Mouse (Mus musculus): ENCODE data around the gene Actr6. TPM values are rescaled to one million over a fixed set of nuclear protein-coding genes. Genes with fewer than 3 reads are reported as not detected.

Actr6 gene
- total and polyA plus RNA-seq, 3 experiments, result 14.4 to 414 (median 15.3) TPM

- TF ChIP-seq JUND (IDR thresholded peaks at IDR 0.05; ENCODE audit: low read depth, low read length) (no peak), POLR2AphosphoS5 (IDR thresholded peaks at IDR 0.05; ENCODE audit: borderline replicate concordance, low read depth, low read length) (no peak), TBP (IDR thresholded peaks at IDR 0.05; ENCODE audit: low read depth, low read length) (peak; percentile 44; the same call in 1 of the 2 replicates), RCOR1 (IDR thresholded peaks at IDR 0.05; ENCODE audit: low read depth, low read length) (no peak)
These were observed 13.0 kb upstream of the Actr6 start, which contains the start of gene Uhrf1bp1l (continued) for GRCm38 (mm10) chr10:89744871-89745665.

GRCm38 (mm10) chr10:89744341-89744740 lies 12.2 kb upstream of the Actr6 start:
- peaks cover 21% of the 10 kb centered on the region for H3K79me2 ChIP-seq (ENCODE audit: control insufficient read depth, insufficient read depth, low read length, poor library complexity)
- DNase-seq (ENCODE audit: low read depth, low spot score), result no peak
- peaks cover 0 to 29% of the 10 kb centered on the region in 2 experiments; a peak in 2 of 4 replicates for H3K36me3 ChIP-seq (ENCODE audit: control insufficient read depth in 1 of 2, insufficient read depth in 2 of 2, low read length in 2 of 2)
- H3K27ac ChIP-seq (ENCODE audit: control insufficient read depth, low read depth, low read length), result peak overlapping the region; percentile 4; the same call in 1 of the 2 replicates
- H3K4me1 ChIP-seq (ENCODE audit: control insufficient read depth in 1 of 2, insufficient read depth in 2 of 2, low read length in 2 of 2), result peaks cover 8 to 46% of the 10 kb centered on the region in 2 experiments
- no peaks in the 10 kb centered on the region for H3K9me3 ChIP-seq (replicated peaks; ENCODE audit: insufficient read depth, low read length)
- no peaks in the 10 kb centered on the region for H3K27me3 ChIP-seq (ENCODE audit: control insufficient read depth in 1 of 2, insufficient read depth in 2 of 2, low read length in 2 of 2)
- H3K9ac ChIP-seq (ENCODE audit: control insufficient read depth, low read depth, low read length, poor library complexity, severe bottlenecking), result peak overlapping the region; percentile 51
- TF ChIP-seq RCOR1 (IDR thresholded peaks at IDR 0.05; ENCODE audit: low read depth, low read length) (no peak), MEF2A (IDR thresholded peaks at IDR 0.05; ENCODE audit: extremely low read depth, insufficient replicate concordance, low read depth, low read length, poor library complexity, severe bottlenecking) (no peak), NELFE (IDR thresholded peaks at IDR 0.05; ENCODE audit: low read depth, low read length) (no peak), UBTF (IDR thresholded peaks at IDR 0.05; ENCODE audit: borderline replicate concordance, insufficient read depth, low read depth, low read length) (no peak), POLR2AphosphoS5 (IDR thresholded peaks at IDR 0.05; ENCODE audit: borderline replicate concordance, low read depth, low read length) (no peak), TAL1 (IDR thresholded peaks at IDR 0.05; ENCODE audit: low read length) (no peak), POLR2A (IDR thresholded peaks at IDR 0.05; ENCODE audit: control insufficient read depth in 1 of 2, insufficient read depth in 1 of 2, low read depth in 1 of 2, low read length in 2 of 2, poor library complexity in 1 of 2) (no peak), ZKSCAN1 (IDR thresholded peaks at IDR 0.05; ENCODE audit: low read depth, low read length) (no peak), MAX (IDR thresholded peaks at IDR 0.05; ENCODE audit: low read length) (no peak), TCF12 (IDR thresholded peaks at IDR 0.05; ENCODE audit: low read depth, low read length) (no peak), EP300 (IDR thresholded peaks at IDR 0.05; ENCODE audit: low read depth in 1 of 2, low read length in 2 of 2) (no peak), ZMIZ1 (IDR thresholded peaks at IDR 0.05; ENCODE audit: low read depth, low read length) (no peak), MYB (IDR thresholded peaks at IDR 0.05; ENCODE audit: low read depth, low read length) (no peak), SIN3A (IDR thresholded peaks at IDR 0.05; ENCODE audit: low read length) (no peak), ELF1 (IDR thresholded peaks at IDR 0.05; ENCODE audit: low read depth, low read length) (no peak), HCFC1 (IDR thresholded peaks at IDR 0.05; ENCODE audit: low read depth, low read length) (no peak), CTCF (IDR thresholded peaks at IDR 0.05 in 2 of 3, conservative IDR thresholded peaks at IDR 0.05 in 1 of 3; ENCODE audit: control insufficient read depth in 1 of 3, insufficient read depth in 1 of 3, low read depth in 2 of 3, low read length in 3 of 3, poor library complexity in 1 of 3, severe bottlenecking in 1 of 3) (no peak)
- H3K4me3 ChIP-seq (ENCODE audit: control insufficient read depth in 1 of 2, insufficient read depth in 1 of 2, low read depth in 2 of 2, low read length in 2 of 2), result peak overlapping the region; percentile 90 to 96
